Mouse (Mus musculus) C2C12 (cell line): Measurements from ENCODE around the gene Slc12a8.

ENCODE experiments used
- CEBPB ChIP-seq: IDR thresholded peaks from one replicate; pipeline ENCODE4 v1.6.1; 2011; ENCODE audit warnings: low read depth, mild to moderate bottlenecking, control low read depth, moderate library complexity
- CTCF ChIP-seq: IDR thresholded peaks from one replicate; pipeline ENCODE4 v1.5.1; 2011; ENCODE audit not compliant: control insufficient read depth, insufficient read depth, insufficient read length
- MAX ChIP-seq: IDR thresholded peaks from one replicate; pipeline ENCODE4 v1.6.1; 2011; ENCODE audit warnings: mild to moderate bottlenecking, control low read depth
- MYOD1 ChIP-seq: IDR thresholded peaks from one replicate; pipeline ENCODE4 v1.6.1; 2011; ENCODE audit warnings: low read depth; ENCODE audit not compliant: control insufficient read depth, insufficient read length
- MYOG ChIP-seq: IDR thresholded peaks from one replicate; pipeline ENCODE4 v1.6.1; 2011; ENCODE audit not compliant: control insufficient read depth, insufficient read length; ENCODE audit errors: extremely low read depth
- USF1 ChIP-seq: IDR thresholded peaks from one replicate; pipeline ENCODE4 v1.6.1; 2011; ENCODE audit warnings: low read depth, mild to moderate bottlenecking, control low read depth, moderate library complexity

GRCm38 (mm10) chr16:33610466-33610865, 93.3 kb downstream of the Slc12a8 start:
- TF ChIP-seq CTCF (no peak), MAX (no peak), USF1 (no peak), MYOD1 (no peak), MYOG (no peak), CEBPB (no peak)
